Mouse (Mus musculus) MEL (cell line): ENCODE measurements around the gene Higd1c. TPM values are rescaled to one million over a fixed set of nuclear protein-coding genes. Genes with fewer than 3 reads are reported as not detected.
"Not testable (repeated sequence)": the region's sequence is repeated elsewhere in the genome, so short reads cannot be mapped to it uniquely, and the experiment has no call there.

Experiments used
- DNase-seq: peaks from one replicate; pipeline ENCODE4 v3.0.0; 2011; ENCODE audit warnings: low read depth, low spot score
- H3K27ac ChIP-seq: 2 replicates; pipeline ENCODE4 v1.5.1; 2012; ENCODE audit warnings: low read depth, mild to moderate bottlenecking, control low read depth, low read length, moderate library complexity; ENCODE audit not compliant: control insufficient read depth
- H3K27me3 ChIP-seq, 2 experiments: fragments of 150-350 bp in 1 of 2; sonication (generic) in 1 of 2; 2 replicates each; pipeline ENCODE4 v1.6.1; 2012; ENCODE audit warnings: low read length in 2 of 2, mild to moderate bottlenecking in 2 of 2, improper control_type of control experiment in 1 of 2, moderate library complexity in 1 of 2; ENCODE audit not compliant: insufficient read depth in 2 of 2, control insufficient read depth in 1 of 2
- H3K36me3 ChIP-seq, 2 experiments: 2 replicates each; pipeline ENCODE4 v1.6.1; 2012 to 2014; ENCODE audit warnings: low read length in 2 of 2, improper control_type of control experiment in 1 of 2, inconsistent platforms in 1 of 2, mild to moderate bottlenecking in 1 of 2; ENCODE audit not compliant: insufficient read depth in 2 of 2, control insufficient read depth in 1 of 2
- H3K4me1 ChIP-seq, 2 experiments: fragments of 150-350 bp in 1 of 2; sonication (generic) in 1 of 2; 2 replicates each; pipeline ENCODE4 v1.6.1; 2012; ENCODE audit warnings: low read length in 2 of 2, improper control_type of control experiment in 1 of 2, mild to moderate bottlenecking in 1 of 2; ENCODE audit not compliant: insufficient read depth in 2 of 2, control insufficient read depth in 1 of 2
- H3K4me3 ChIP-seq, 2 experiments: fragments of 150-350 bp in 1 of 2; sonication (generic) in 1 of 2; 2 replicates each; pipeline ENCODE4 v1.5.1; 2012; ENCODE audit warnings: low read depth in 2 of 2, low read length in 2 of 2, mild to moderate bottlenecking in 2 of 2, moderate library complexity in 2 of 2, control low read depth in 1 of 2, improper control_type of control experiment in 1 of 2; ENCODE audit not compliant: control insufficient read depth in 1 of 2, insufficient read depth in 1 of 2
- H3K79me2 ChIP-seq: 2 replicates; pipeline ENCODE4 v1.6.1; 2012; ENCODE audit warnings: mild to moderate bottlenecking, low read length, moderate library complexity; ENCODE audit not compliant: control insufficient read depth, poor library complexity, insufficient read depth
- H3K9ac ChIP-seq: 2 replicates; pipeline ENCODE4 v1.6.1; 2012; ENCODE audit warnings: low read depth, mild to moderate bottlenecking, control low read depth, low read length, moderate library complexity; ENCODE audit not compliant: control insufficient read depth, poor library complexity, severe bottlenecking
- H3K9me3 ChIP-seq: fragments of 150-350 bp; sonication (generic); replicated peaks from 2 replicates; pipeline ENCODE4 v1.6.1; 2012; ENCODE audit warnings: mild to moderate bottlenecking, low read length, improper control_type of control experiment, moderate library complexity; ENCODE audit not compliant: insufficient read depth
- CTCF ChIP-seq, 3 experiments: IDR thresholded peaks in 2 of 3; conservative IDR thresholded peaks in 1 of 3; 2 replicates each; pipeline ENCODE4 v1.5.1; 2011 to 2012; ENCODE audit warnings: low read length in 3 of 3, low read depth in 2 of 3, mild to moderate bottlenecking in 2 of 3, improper control_type of control experiment in 1 of 3, inconsistent platforms in 1 of 3, mixed read lengths in 1 of 3, moderate library complexity in 1 of 3; ENCODE audit not compliant: control insufficient read depth in 1 of 3, insufficient read depth in 1 of 3, poor library complexity in 1 of 3, severe bottlenecking in 1 of 3
- E2F4 ChIP-seq: IDR thresholded peaks from 2 replicates; pipeline ENCODE4 v1.6.1; 2011; ENCODE audit warnings: low read depth, low read length, improper control_type of control experiment, borderline replicate concordance
- EP300 ChIP-seq, 2 experiments: IDR thresholded peaks; 2 replicates each; pipeline ENCODE4 v1.6.1; 2011; ENCODE audit warnings: improper control_type of control experiment in 2 of 2, low read length in 2 of 2, low read depth in 1 of 2, mild to moderate bottlenecking in 1 of 2
- ETS1 ChIP-seq: IDR thresholded peaks from 2 replicates; pipeline ENCODE4 v1.6.1; 2012; ENCODE audit warnings: low read depth, mild to moderate bottlenecking, inconsistent platforms, low read length, improper control_type of control experiment, moderate library complexity
- HCFC1 ChIP-seq: IDR thresholded peaks from 2 replicates; pipeline ENCODE4 v1.6.1; 2012; ENCODE audit warnings: low read depth, mild to moderate bottlenecking, inconsistent platforms, low read length, improper control_type of control experiment, moderate library complexity
- KAT2A ChIP-seq: conservative IDR thresholded peaks from 2 replicates; pipeline ENCODE4 v1.6.1; 2012; ENCODE audit warnings: low read depth, low read length, improper control_type of control experiment, inconsistent platforms
- MXI1 ChIP-seq: IDR thresholded peaks from 2 replicates; pipeline ENCODE4 v1.6.1; 2011; ENCODE audit warnings: mild to moderate bottlenecking, low read depth, low read length, improper control_type of control experiment
- NRF1 ChIP-seq: IDR thresholded peaks from 2 replicates; pipeline ENCODE4 v1.6.1; 2014; ENCODE audit warnings: low read depth, mild to moderate bottlenecking, inconsistent platforms, low read length, improper control_type of control experiment, moderate library complexity; ENCODE audit not compliant: poor library complexity, insufficient read depth, severe bottlenecking
- POLR2A ChIP-seq, 2 experiments: IDR thresholded peaks; 2 replicates each; pipeline ENCODE4 v1.6.1; 2011 to 2012; ENCODE audit warnings: low read length in 2 of 2, mild to moderate bottlenecking in 2 of 2, control low read depth in 1 of 2, improper control_type of control experiment in 1 of 2, low read depth in 1 of 2, moderate library complexity in 1 of 2; ENCODE audit not compliant: control insufficient read depth in 1 of 2, insufficient read depth in 1 of 2, poor library complexity in 1 of 2
- RAD21 ChIP-seq: IDR thresholded peaks from 2 replicates; pipeline ENCODE4 v1.6.1; 2011; ENCODE audit warnings: mild to moderate bottlenecking, low read depth, low read length, improper control_type of control experiment
- SIN3A ChIP-seq: IDR thresholded peaks from 2 replicates; pipeline ENCODE4 v1.6.1; 2012; ENCODE audit warnings: low read length, improper control_type of control experiment, inconsistent platforms
- SMC3 ChIP-seq: IDR thresholded peaks from 2 replicates; pipeline ENCODE4 v1.6.1; 2011; ENCODE audit warnings: low read depth, low read length, improper control_type of control experiment
- TAL1 ChIP-seq: IDR thresholded peaks from 2 replicates; pipeline ENCODE4 v1.6.1; 2012; ENCODE audit warnings: mild to moderate bottlenecking, inconsistent platforms, low read length, moderate library complexity, mixed read lengths
- TBP ChIP-seq: IDR thresholded peaks from 2 replicates; pipeline ENCODE4 v1.8.0; 2011; ENCODE audit warnings: low read depth, low read length, improper control_type of control experiment
- TCF12 ChIP-seq: IDR thresholded peaks from 2 replicates; pipeline ENCODE4 v1.6.1; 2014; ENCODE audit warnings: low read depth, mild to moderate bottlenecking, inconsistent platforms, low read length, improper control_type of control experiment, moderate library complexity
- ZC3H11A ChIP-seq: IDR thresholded peaks from 2 replicates; pipeline ENCODE4 v1.6.1; 2012; ENCODE audit warnings: low read depth, mild to moderate bottlenecking, inconsistent platforms, low read length, improper control_type of control experiment
- polyA plus RNA-seq, 2 experiments: library from polyadenylated mRNA; stranded (reverse) in 1 of 2; unstranded in 1 of 2; fragments of >175 nt in 1 of 2; fragments of >200 nt in 1 of 2; gene quantifications; 2 replicates each; pipeline versions ENCODE4 v1.2.1 to v1.2.4; 2012; ENCODE audit warnings: low replicate concordance in 2 of 2, low read depth in 1 of 2; ENCODE audit not compliant: insufficient read length in 2 of 2, insufficient read depth in 1 of 2, missing spikeins in 1 of 2
- total RNA-seq: library from RNA; depleted of rRNA; stranded (reverse); fragments of 300-350 nt; gene quantifications from 2 replicates; pipeline ENCODE4 v1.2.3, GENCODE M21; 2012

The Higd1c gene
- total and polyA plus RNA-seq, 3 experiments = not detected

- DNase-seq = no peak
- Histone ChIP-seq H3K4me1 (peaks cover 3 to 4% of the 10 kb centered on the region in 2 experiments), H3K36me3 (peaks cover 0 to 3% of the 10 kb centered on the region in 2 experiments; a peak in 1 of 4 replicates), H3K79me2 (no peaks in the 10 kb centered on the region), H3K9ac (no peak within 1 kb of the TSS), H3K27me3 (no peaks in the 10 kb centered on the region), H3K4me3 (no peak within 1 kb of the TSS), H3K9me3 (no peaks in the 10 kb centered on the region), H3K27ac (no peak within 1 kb of the TSS)
- no peak for TF ChIP-seq SMC3
- TF ChIP-seq HCFC1 = no peak
- no peak for TF ChIP-seq ETS1
- TF ChIP-seq TAL1 = no peak
- TF ChIP-seq SIN3A = no peak
- TF ChIP-seq TBP = no peak
- no peak for TF ChIP-seq EP300 (IDR thresholded peaks at IDR 0.05; ENCODE audit: low read depth in 1 of 2, low read length in 2 of 2)
- no peak for TF ChIP-seq NRF1
- no peak for TF ChIP-seq TCF12
- TF ChIP-seq POLR2A (IDR thresholded peaks at IDR 0.05; ENCODE audit: control insufficient read depth in 1 of 2, insufficient read depth in 1 of 2, low read depth in 1 of 2, low read length in 2 of 2, poor library complexity in 1 of 2) = no peak
- no peak for TF ChIP-seq MXI1
- no peak for TF ChIP-seq KAT2A
- no peak for TF ChIP-seq E2F4
Observed at GRCm38 (mm10) chr15:100334629-100335028, 29.7 kb upstream of the Higd1c start, which contains the start of gene Mettl7a3. TSS of gene Mettl7a3 (plus strand) at chr15:100334929.

DNA sequence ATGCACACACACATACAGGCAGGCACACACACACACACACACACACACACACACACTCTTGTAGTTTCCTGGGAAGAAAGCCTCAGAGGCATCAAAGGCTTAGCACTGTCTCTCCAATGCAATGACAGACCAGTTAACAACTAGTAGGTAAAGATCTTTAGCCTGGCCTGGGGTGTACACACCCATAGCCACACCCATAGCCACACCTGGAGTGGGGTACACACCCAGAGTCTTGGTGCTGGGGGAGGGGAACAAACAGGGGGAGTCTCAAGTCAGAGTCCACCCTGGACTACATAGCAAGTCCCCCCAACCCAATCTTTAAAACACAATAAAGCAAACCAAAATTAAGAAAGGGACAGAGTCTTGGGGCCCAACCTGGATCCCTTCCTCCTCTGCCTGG, 27.0 kb upstream of the Higd1c start:
- not testable (repeated sequence) for H3K9me3 ChIP-seq, H3K79me2 ChIP-seq, H3K4me1 ChIP-seq, H3K27me3 ChIP-seq, H3K4me3 ChIP-seq, H3K36me3 ChIP-seq, DNase-seq, H3K27ac ChIP-seq, H3K9ac ChIP-seq

- TF ChIP-seq SMC3 (peak; percentile 75), CTCF (IDR thresholded peaks at IDR 0.05 in 2 of 3, conservative IDR thresholded peaks at IDR 0.05 in 1 of 3; ENCODE audit: control insufficient read depth in 1 of 3, insufficient read depth in 1 of 3, low read depth in 2 of 3, low read length in 3 of 3, poor library complexity in 1 of 3, severe bottlenecking in 1 of 3) (peak; percentile 49 to 55 (median 53)), RAD21 (peak; percentile 49), ZC3H11A (peak; percentile 67)
- not testable (repeated sequence) for H3K36me3 ChIP-seq, H3K27ac ChIP-seq, H3K79me2 ChIP-seq, H3K9me3 ChIP-seq, H3K9ac ChIP-seq, H3K4me3 ChIP-seq, H3K27me3 ChIP-seq, H3K4me1 ChIP-seq
- DNase-seq = peak; percentile 87
Observed at GRCm38 (mm10) chr15:100337847-100338246, 26.5 kb upstream of the Higd1c start.

GRCm38 (mm10) chr15:100341314-100341980, 22.9 kb upstream of the Higd1c start:
- not testable (repeated sequence) for H3K36me3 ChIP-seq, H3K9me3 ChIP-seq, DNase-seq, H3K27me3 ChIP-seq, H3K4me1 ChIP-seq, H3K79me2 ChIP-seq, H3K27ac ChIP-seq, H3K4me3 ChIP-seq, H3K9ac ChIP-seq
